Mouse (Mus musculus) gastrocnemius, adult 2 months (tissue): ENCODE measurements around the gene Tbxas1. TPM values are rescaled to one million over a fixed set of nuclear protein-coding genes. Genes with fewer than 3 reads are reported as not detected.

ENCODE experiments used
- DNase-seq: peaks from one replicate; pipeline ENCODE4 v3.0.0; 2022
- H3K27ac ChIP-seq: fragments of 200-600 bp; 2 replicates; pipeline ENCODE4 v1.8.1; 2022; ENCODE audit warnings: mild to moderate bottlenecking
- H3K4me3 ChIP-seq: fragments of 200-600 bp; 2 replicates; pipeline ENCODE4 v1.8.1; 2022; ENCODE audit warnings: mild to moderate bottlenecking, moderate library complexity
- CTCF ChIP-seq: fragments of 200-600 bp; IDR thresholded peaks from 2 replicates; pipeline ENCODE4 v1.8.1; 2022; ENCODE audit warnings: antibody characterized with exemption, mild to moderate bottlenecking, moderate library complexity
- intact Hi-C: fragments of 180-260 bp; cut with DNase I; formaldehyde crosslinking; loops from one replicate; pipeline ENCODE4 v1.15.1; 2025
- total RNA-seq, 2 experiments: library from RNA; stranded (reverse); gene quantifications; 2 replicates each; pipeline ENCODE4 v1.2.3; 2021

Tbxas1 gene
- total RNA-seq, 2 experiments from 2014 or later: 0.64 to 0.79 TPM

- no peak overlapping the region for H3K4me3 ChIP-seq
- TF ChIP-seq CTCF: no peak
- no peak for DNase-seq
- intact Hi-C loops: no loop called here
- H3K27ac ChIP-seq: peak overlapping the region; percentile 75
Measured at GRCm38 (mm10) chr6:39051799-39052556, 176.8 kb downstream of the Tbxas1 start.

- peak overlapping the region; percentile 75 for H3K27ac ChIP-seq
- DNase-seq: peak; percentile 64
- no peak for TF ChIP-seq CTCF
- H3K4me3 ChIP-seq: no peak overlapping the region
- intact Hi-C loops: no loop called here
Measured at GRCm38 (mm10) chr6:39052636-39053035, 177.4 kb downstream of the Tbxas1 start.

GRCm38 (mm10) chr6:39054206-39054864, 179.1 kb downstream of the Tbxas1 start:
- DNase-seq: no peak
- TF ChIP-seq CTCF: no peak
- Histone ChIP-seq H3K27ac (peak overlapping the region; percentile 12; the same call in 1 of the 2 replicates), H3K4me3 (no peak overlapping the region)
- intact Hi-C loops: no loop called here

- DNase-seq: no peak
- no peak for TF ChIP-seq CTCF
- Histone ChIP-seq H3K4me3 (no peak overlapping the region), H3K27ac (peak overlapping the region; percentile 89)
- intact Hi-C loops: no loop called here
Measured at GRCm38 (mm10) chr6:39054878-39055508, 179.8 kb downstream of the Tbxas1 start.

GRCm38 (mm10) chr6:39055831-39056261, 180.6 kb downstream of the Tbxas1 start:
- Histone ChIP-seq H3K27ac (peak overlapping the region; percentile 89), H3K4me3 (peak overlapping the region; percentile 64)
- peak; percentile 62 for DNase-seq
- no peak for TF ChIP-seq CTCF
- intact Hi-C loops: no loop called here

- intact Hi-C loops: no loop called here
- no peak for DNase-seq
- TF ChIP-seq CTCF: no peak
- no peak overlapping the region for H3K4me3 ChIP-seq
- no peak overlapping the region for H3K27ac ChIP-seq
Measured at GRCm38 (mm10) chr6:39057161-39057560, 182.0 kb downstream of the Tbxas1 start.

GRCm38 (mm10) chr6:39058389-39058788, 183.2 kb downstream of the Tbxas1 start:
- TF ChIP-seq CTCF: peak; percentile 49
- H3K27ac ChIP-seq: no peak overlapping the region; the same call in 1 of the 2 replicates
- no peak for DNase-seq
- H3K4me3 ChIP-seq: no peak overlapping the region
- intact Hi-C loops: no loop called here

GRCm38 (mm10) chr6:39058936-39059335, 183.7 kb downstream of the Tbxas1 start:
- intact Hi-C loops: no loop called here
- H3K27ac ChIP-seq: no peak overlapping the region
- no peak overlapping the region for H3K4me3 ChIP-seq
- no peak for TF ChIP-seq CTCF
- DNase-seq: no peak

GRCm38 (mm10) chr6:39059547-39060497, 184.6 kb downstream of the Tbxas1 start:
- no peak overlapping the region for H3K4me3 ChIP-seq
- no peak overlapping the region for H3K27ac ChIP-seq
- DNase-seq: no peak
- TF ChIP-seq CTCF: no peak
- intact Hi-C loops: no loop called here

- intact Hi-C loops: no loop called here
- no peak for DNase-seq
- H3K27ac ChIP-seq: no peak overlapping the region
- no peak for TF ChIP-seq CTCF
- no peak overlapping the region for H3K4me3 ChIP-seq
Measured at GRCm38 (mm10) chr6:39061180-39061579, 186.0 kb downstream of the Tbxas1 start.

GRCm38 (mm10) chr6:39063541-39063940, 188.3 kb downstream of the Tbxas1 start:
- intact Hi-C loops: no loop called here
- H3K27ac ChIP-seq: no peak overlapping the region
- H3K4me3 ChIP-seq: no peak overlapping the region
- no peak for DNase-seq
- no peak for TF ChIP-seq CTCF
